Mouse (Mus musculus) thymus, adult 2 months (tissue): Measurements from ENCODE around the gene Sorcs1.

Experiments
- CTCF ChIP-seq: fragments of 200-500 bp; IDR thresholded peaks from 2 replicates; pipeline ENCODE4 v1.5.1; 2012; ENCODE audit warnings: mild to moderate bottlenecking, control low read depth, low read length, moderate library complexity, borderline replicate concordance; ENCODE audit not compliant: control insufficient read depth, poor library complexity, insufficient read depth; ENCODE audit errors: extremely low read depth
- POLR2A ChIP-seq: fragments of 200-500 bp; IDR thresholded peaks from 2 replicates; pipeline ENCODE4 v1.6.1; 2012; ENCODE audit warnings: mild to moderate bottlenecking, low read length, control low read depth, moderate library complexity; ENCODE audit not compliant: control insufficient read depth, poor library complexity, insufficient read depth; ENCODE audit errors: extremely low read depth

DNA sequence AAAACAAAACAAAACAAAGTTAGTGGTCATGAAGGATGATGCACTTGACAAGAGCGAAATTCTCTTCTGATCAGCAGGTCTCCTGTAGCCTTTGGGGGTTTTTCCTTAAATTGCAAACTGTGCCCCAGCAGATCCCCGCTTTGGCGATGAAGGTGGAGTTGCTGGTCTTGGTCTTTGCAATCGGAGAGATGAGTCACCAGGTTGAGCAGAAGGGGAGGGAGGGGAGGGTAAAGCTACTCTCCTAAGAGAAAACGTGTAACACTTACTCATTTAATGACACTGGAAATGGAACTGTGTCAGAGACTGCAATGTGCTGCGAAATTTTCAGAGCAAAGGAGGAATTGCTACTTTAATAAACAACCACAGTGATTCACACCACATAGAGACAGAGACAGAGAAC is 527.3 kb downstream of the Sorcs1 start:
- no peak for TF ChIP-seq CTCF
- no peak for TF ChIP-seq POLR2A
